Comparison of ENCODE assay signal across 17 mouse cellular contexts in the genomic region with DNA sequence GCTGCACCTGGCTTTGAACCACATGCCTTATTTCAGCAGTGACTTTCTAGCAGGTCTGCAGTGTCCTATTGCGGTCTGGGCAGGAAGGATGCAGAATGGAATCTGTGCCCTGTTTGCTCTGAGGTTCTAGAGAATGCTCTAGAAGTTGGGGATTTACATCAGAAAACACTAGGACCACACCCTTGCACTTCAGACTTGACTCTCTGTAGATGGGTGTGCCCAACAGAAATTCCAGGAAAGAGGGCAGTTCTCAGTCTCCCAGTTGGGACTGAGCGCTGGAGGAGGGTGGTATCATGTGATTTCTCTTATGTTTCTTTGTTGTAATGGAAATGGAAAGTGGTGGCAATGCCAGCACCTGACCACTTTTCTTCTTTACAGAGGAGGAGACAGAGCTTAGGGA. TPM values are rescaled to one million over a fixed set of nuclear protein-coding genes. Genes with fewer than 3 reads are reported as not detected.
DNase-seq lines count a peak whose midpoint lies in the region; ATAC-seq and TF ChIP-seq lines count a peak whose summit lies in the region.
"Had no signal": no experiment of that assay in that cellular context is flagged by ENCODE, and none has a peak within 500 bp of the region (broad histone marks: within the 10 kb centered on the region; RNA-seq: fewer than 3 reads in every experiment).

No protein-coding gene starts in this region.

- no peak overlapping the region for H3K4me3 ChIP-seq in hindbrain, embryonic 10.5 days
- no peak overlapping the region for H3K4me3 ChIP-seq in hindbrain, embryonic 12.5 days
- no peak overlapping the region for H3K4me3 ChIP-seq in intestine, postnatal 0 days (ENCODE audit: low read depth, low read length)
- no peak overlapping the region for H3K4me3 ChIP-seq in stomach, postnatal 0 days (ENCODE audit: low read depth, low read length)
- no peak overlapping the region for H3K4me3 ChIP-seq in liver, embryonic 12.5 days
- H3K4me3 ChIP-seq: erythroblast, embryonic 14.5 days; forebrain, embryonic 15.5 days; midbrain, embryonic 13.5 days; neural tube, embryonic 13.5 days had no signal

- peaks cover 57% of the 10 kb centered on the region for H3K4me1 ChIP-seq in hindbrain, embryonic 10.5 days (replicated peaks)
- peaks cover 39% of the 10 kb centered on the region for H3K4me1 ChIP-seq in hindbrain, embryonic 12.5 days
- H3K4me1 ChIP-seq in intestine, postnatal 0 days (replicated peaks; ENCODE audit: control insufficient read depth, insufficient read depth, low read length): peaks cover 6% of the 10 kb centered on the region; the same call in 1 of the 2 replicates
- no peaks in the 10 kb centered on the region; the same call in 1 of the 2 replicates for H3K4me1 ChIP-seq in stomach, postnatal 0 days (replicated peaks; ENCODE audit: control insufficient read depth, insufficient read depth)
- 0 out of 2 replicates have a peak, but pooled peaks cover 11% of the 10 kb centered on the region for H3K4me1 ChIP-seq in liver, embryonic 12.5 days

- 82% methylated on average over 2 of the region's 2 CpGs for WGBS in hindbrain, embryonic 10.5 days
- 93% methylated on average over 2 of the region's 2 CpGs for WGBS in hindbrain, embryonic 12.5 days
- WGBS in intestine, postnatal 0 days: 36% methylated on average over 2 of the region's 2 CpGs
- WGBS in stomach, postnatal 0 days: 56% methylated on average over 2 of the region's 2 CpGs
- 59% methylated on average over 2 of the region's 2 CpGs for WGBS in liver, embryonic 12.5 days (ENCODE audit: insufficient replicate concordance)

- no peaks in the 10 kb centered on the region for H3K36me3 ChIP-seq in hindbrain, embryonic 10.5 days
- no peaks in the 10 kb centered on the region for H3K36me3 ChIP-seq in hindbrain, embryonic 12.5 days
- H3K36me3 ChIP-seq in intestine, postnatal 0 days (ENCODE audit: control insufficient read depth, insufficient read depth): no peaks in the 10 kb centered on the region
- H3K36me3 ChIP-seq in stomach, postnatal 0 days (ENCODE audit: control insufficient read depth, insufficient read depth, low read length): no peaks in the 10 kb centered on the region
- no peaks in the 10 kb centered on the region for H3K36me3 ChIP-seq in liver, embryonic 12.5 days
- H3K36me3 ChIP-seq: forebrain, embryonic 15.5 days; midbrain, embryonic 13.5 days; neural tube, embryonic 13.5 days had no signal

- peak overlapping the region; percentile 62; the same call in 1 of the 2 replicates for H3K27ac ChIP-seq in hindbrain, embryonic 10.5 days
- H3K27ac ChIP-seq in hindbrain, embryonic 12.5 days: no peak overlapping the region
- peak overlapping the region; percentile 28; the same call in 1 of the 2 replicates for H3K27ac ChIP-seq in intestine, postnatal 0 days (ENCODE audit: low read depth, low read length)
- no peak overlapping the region; the same call in 1 of the 2 replicates for H3K27ac ChIP-seq in stomach, postnatal 0 days (replicated peaks)
- H3K27ac ChIP-seq in liver, embryonic 12.5 days: no peak overlapping the region
- H3K27ac ChIP-seq: forebrain, embryonic 15.5 days; hindbrain, embryonic 14.5 days; midbrain, embryonic 13.5 days; neural tube, embryonic 13.5 days had no signal

- no peak overlapping the region for H3K4me2 ChIP-seq in hindbrain, embryonic 12.5 days (replicated peaks)
- H3K4me2 ChIP-seq in intestine, postnatal 0 days (replicated peaks; ENCODE audit: low read depth): no peak overlapping the region
- no peak overlapping the region for H3K4me2 ChIP-seq in stomach, postnatal 0 days (replicated peaks; ENCODE audit: low read depth)
- H3K4me2 ChIP-seq in liver, embryonic 12.5 days: no peak overlapping the region
- H3K4me2 ChIP-seq: forebrain, embryonic 15.5 days; hindbrain, embryonic 14.5 days; midbrain, embryonic 13.5 days; neural tube, embryonic 13.5 days had no signal

- H3K27me3 ChIP-seq in hindbrain, embryonic 10.5 days (ENCODE audit: insufficient read depth, poor library complexity, severe bottlenecking): peaks cover 38% of the 10 kb centered on the region
- peaks cover 27% of the 10 kb centered on the region for H3K27me3 ChIP-seq in hindbrain, embryonic 12.5 days
- H3K27me3 ChIP-seq in intestine, postnatal 0 days (replicated peaks; ENCODE audit: control insufficient read depth, insufficient read depth, low read length): no peaks in the 10 kb centered on the region
- no peaks in the 10 kb centered on the region for H3K27me3 ChIP-seq in stomach, postnatal 0 days (ENCODE audit: control insufficient read depth, insufficient read depth, low read length)
- H3K27me3 ChIP-seq in liver, embryonic 12.5 days (replicated peaks): peaks cover 60% of the 10 kb centered on the region

- TF ChIP-seq CTCF in intestine, postnatal 0 days (IDR thresholded peaks at IDR 0.05; ENCODE audit: low read depth): no peak
- TF ChIP-seq CTCF in stomach, postnatal 0 days (IDR thresholded peaks at IDR 0.05; ENCODE audit: low read depth): no peak

- ATAC-seq in hindbrain, embryonic 12.5 days (ENCODE audit: low FRiP score): no peak
- peak; percentile 68 for ATAC-seq in intestine, postnatal 0 days
- ATAC-seq in stomach, postnatal 0 days (ENCODE audit: low FRiP score, low TSS enrichment): peak; percentile 71
- no peak for ATAC-seq in liver, embryonic 12.5 days
- ATAC-seq: forebrain, embryonic 15.5 days; midbrain, embryonic 13.5 days had no signal

- no peak for DNase-seq in hindbrain, embryonic 10.5 days (ENCODE audit: low spot score)
- peak; percentile 99 for DNase-seq in R1 (ENCODE audit: low read depth, low spot score)
- DNase-seq in stomach, postnatal 0 days (ENCODE audit: low spot score): peak; percentile 57
- DNase-seq in urinary bladder, postnatal 4 days (ENCODE audit: low spot score in 2 of 2): no peak
- DNase-seq: cerebellum, adult 18-20 months; gastrocnemius, postnatal 25 days; lung, adult 2 months; right cerebral cortex, adult 18-20 months; thymus, postnatal 25 days had no signal

- no peak overlapping the region for H3K9ac ChIP-seq in hindbrain, embryonic 12.5 days
- no peak overlapping the region for H3K9ac ChIP-seq in intestine, postnatal 0 days (ENCODE audit: low read depth, low read length)
- H3K9ac ChIP-seq in stomach, postnatal 0 days (ENCODE audit: low read length): no peak overlapping the region
- no peak overlapping the region for H3K9ac ChIP-seq in liver, embryonic 12.5 days
- H3K9ac ChIP-seq: forebrain, embryonic 15.5 days; hindbrain, embryonic 14.5 days; midbrain, embryonic 13.5 days; neural tube, embryonic 13.5 days had no signal

- H3K9me3 ChIP-seq in hindbrain, embryonic 10.5 days: peaks cover 3% of the 10 kb centered on the region; the same call in 1 of the 2 replicates
- no peaks in the 10 kb centered on the region for H3K9me3 ChIP-seq in hindbrain, embryonic 12.5 days (replicated peaks)
- no peaks in the 10 kb centered on the region for H3K9me3 ChIP-seq in intestine, postnatal 0 days (ENCODE audit: control insufficient read depth)
- H3K9me3 ChIP-seq in stomach, postnatal 0 days (ENCODE audit: control insufficient read depth, low read length): no peaks in the 10 kb centered on the region
- no peaks in the 10 kb centered on the region for H3K9me3 ChIP-seq in liver, embryonic 12.5 days (replicated peaks)
- H3K9me3 ChIP-seq: forebrain, embryonic 15.5 days; midbrain, embryonic 13.5 days; neural tube, embryonic 13.5 days had no signal

- no peak for TF ChIP-seq EP300 in stomach, postnatal 0 days (optimal IDR thresholded peaks at IDR 0.05)

RNA-seq across cellular contexts. Expression of a gene that starts 1.7 kb away (rescaled TPM):
- polyA plus RNA-seq in hindbrain, embryonic 10.5 days (2016; fragmentation: Nextera tagmentation; extraction: Ambion mirVana): 83.8 and 87.8 TPM in 2 replicates
- polyA plus RNA-seq in hindbrain, embryonic 12.5 days (2016; fragmentation: Nextera tagmentation; extraction: Ambion mirVana): 185 and 186 TPM in 2 replicates
- polyA plus RNA-seq in intestine, postnatal 0 days (2015; fragmentation: Nextera tagmentation; extraction: Ambion mirVana): 66.0 and 66.4 TPM in 2 replicates
- 44.2 and 49.1 TPM in 2 replicates for polyA plus RNA-seq in stomach, postnatal 0 days (2015; fragmentation: Nextera tagmentation; extraction: Ambion mirVana)
- polyA plus RNA-seq in liver, embryonic 12.5 days (2016; fragmentation: Nextera tagmentation; extraction: Ambion mirVana): 7.5 and 11.8 TPM in 2 replicates

Comparison
In these comparisons a context has a peak if more than half of its experiments do, and no peak if none do; other contexts are left out.
1. H3K27ac ChIP-seq: peak in hindbrain, embryonic 10.5 days (single experiment) and intestine, postnatal 0 days (single experiment); none in hindbrain, embryonic 12.5 days (single experiment), stomach, postnatal 0 days (single experiment) and liver, embryonic 12.5 days (single experiment).
2. DNase-seq: peak in R1 (single experiment) and stomach, postnatal 0 days (single experiment); none in hindbrain, embryonic 10.5 days (single experiment) and urinary bladder, postnatal 4 days (0 of 2).
3. ATAC-seq: peak in intestine, postnatal 0 days (single experiment) and stomach, postnatal 0 days (single experiment); none in hindbrain, embryonic 12.5 days (single experiment) and liver, embryonic 12.5 days (single experiment).